Mouse (Mus musculus): ENCODE measurements around the gene Gfpt2. TPM values are rescaled to one million over a fixed set of nuclear protein-coding genes. Genes with fewer than 3 reads are reported as not detected.

The Gfpt2 gene
- polyA plus RNA-seq, 1 experiment from 2014 or later = 8.1 TPM

DNA sequence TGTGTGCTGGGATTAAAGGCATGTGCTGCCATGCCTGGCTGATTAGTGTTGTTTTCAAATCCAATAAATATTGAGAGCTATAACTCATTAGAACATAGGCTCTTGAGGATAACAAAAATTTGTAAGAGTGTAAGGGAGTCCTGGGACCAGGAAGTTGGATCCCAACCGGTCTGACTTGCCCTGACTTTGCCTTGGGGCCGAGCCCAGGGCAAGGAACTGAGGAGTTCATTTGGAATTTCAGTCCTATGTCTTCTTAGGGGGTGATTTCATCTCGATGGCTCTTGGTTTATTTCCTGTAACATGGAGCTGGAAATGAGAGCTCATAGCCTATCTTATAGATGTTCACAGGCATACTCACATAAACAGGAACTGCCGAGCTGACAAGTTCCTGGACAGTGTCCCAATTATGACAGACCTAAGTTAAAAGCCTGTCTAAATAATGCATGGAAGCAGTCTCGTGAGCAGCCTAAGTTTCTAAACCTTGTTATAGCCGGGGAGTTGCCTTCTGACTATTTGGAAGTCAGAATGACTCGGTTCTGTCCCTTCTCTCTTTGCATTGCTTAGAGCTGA is 35.3 kb downstream of the Gfpt2 start:
- Histone ChIP-seq H3K27me3 (replicated peaks) (no peaks in the 10 kb centered on the region), H3K27ac (no peak overlapping the region), H3K36me3 (peaks cover 12% of the 10 kb centered on the region; the same call in 1 of the 2 replicates), H3K4me1 (no peaks in the 10 kb centered on the region), H3K4me2 (replicated peaks) (no peak overlapping the region), H3K9me3 (no peaks in the 10 kb centered on the region), H3K4me3 (no peak overlapping the region), H3K9ac (no peak overlapping the region)
- no peak for ATAC-seq (ENCODE audit: low FRiP score, low read depth)
- 86% methylated on average over 7 of the region's 7 CpGs for WGBS

GRCm38 (mm10) chr11:49831980-49832379 is 38.0 kb downstream of the Gfpt2 start:
- Histone ChIP-seq H3K9me3 (no peaks in the 10 kb centered on the region), H3K9ac (no peak overlapping the region), H3K27ac (no peak overlapping the region), H3K27me3 (replicated peaks) (no peaks in the 10 kb centered on the region), H3K4me1 (no peaks in the 10 kb centered on the region), H3K36me3 (peaks cover 17% of the 10 kb centered on the region; the same call in 1 of the 2 replicates), H3K4me2 (replicated peaks) (no peak overlapping the region), H3K4me3 (no peak overlapping the region)
- no peak for ATAC-seq (ENCODE audit: low FRiP score, low read depth)
- WGBS = 80% methylated on average over 12 of the region's 12 CpGs

DNA sequence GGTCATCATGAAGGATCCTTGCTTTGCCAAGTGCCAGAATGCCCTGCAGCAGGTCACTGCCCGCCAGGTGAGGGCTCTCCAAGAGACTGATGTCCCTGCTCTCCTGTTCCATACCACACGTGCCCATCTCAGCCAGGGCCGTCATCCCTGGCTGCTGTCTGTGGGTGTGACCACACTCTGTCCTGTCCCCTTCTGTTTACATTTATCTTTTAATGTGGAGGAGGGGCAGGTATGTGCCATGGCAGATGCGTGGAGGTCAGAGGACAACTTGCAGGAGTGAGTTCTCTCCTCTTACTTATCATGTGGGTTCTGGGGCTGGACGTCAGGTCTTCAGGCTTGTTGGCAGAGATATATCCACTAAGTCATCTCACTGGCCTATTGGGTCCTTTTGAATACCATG is 39.0 kb downstream of the Gfpt2 start:
- no peaks in the 10 kb centered on the region for H3K9me3 ChIP-seq
- H3K9ac ChIP-seq = no peak overlapping the region
- WGBS = 87% methylated on average over 5 of the region's 5 CpGs
- no peak overlapping the region for H3K4me2 ChIP-seq (replicated peaks)
- no peaks in the 10 kb centered on the region for H3K27me3 ChIP-seq (replicated peaks)
- H3K36me3 ChIP-seq = peaks cover 17% of the 10 kb centered on the region; the same call in 1 of the 2 replicates
- H3K4me1 ChIP-seq = no peaks in the 10 kb centered on the region
- ATAC-seq (ENCODE audit: low FRiP score, low read depth) = no peak
- no peak overlapping the region for H3K4me3 ChIP-seq
- H3K27ac ChIP-seq = no peak overlapping the region

- H3K27me3 ChIP-seq (replicated peaks) = no peaks in the 10 kb centered on the region
- no peak overlapping the region for H3K27ac ChIP-seq
- peaks cover 17% of the 10 kb centered on the region; the same call in 1 of the 2 replicates for H3K36me3 ChIP-seq
- 91% methylated on average over 6 of the region's 6 CpGs for WGBS
- H3K9me3 ChIP-seq = no peaks in the 10 kb centered on the region
- ATAC-seq (ENCODE audit: low FRiP score, low read depth) = no peak
- H3K9ac ChIP-seq = no peak overlapping the region
- no peak overlapping the region for H3K4me2 ChIP-seq (replicated peaks)
- H3K4me3 ChIP-seq = no peak overlapping the region
- H3K4me1 ChIP-seq = no peaks in the 10 kb centered on the region
These were observed 40.3 kb downstream of the Gfpt2 start for GRCm38 (mm10) chr11:49834248-49834647.

DNA sequence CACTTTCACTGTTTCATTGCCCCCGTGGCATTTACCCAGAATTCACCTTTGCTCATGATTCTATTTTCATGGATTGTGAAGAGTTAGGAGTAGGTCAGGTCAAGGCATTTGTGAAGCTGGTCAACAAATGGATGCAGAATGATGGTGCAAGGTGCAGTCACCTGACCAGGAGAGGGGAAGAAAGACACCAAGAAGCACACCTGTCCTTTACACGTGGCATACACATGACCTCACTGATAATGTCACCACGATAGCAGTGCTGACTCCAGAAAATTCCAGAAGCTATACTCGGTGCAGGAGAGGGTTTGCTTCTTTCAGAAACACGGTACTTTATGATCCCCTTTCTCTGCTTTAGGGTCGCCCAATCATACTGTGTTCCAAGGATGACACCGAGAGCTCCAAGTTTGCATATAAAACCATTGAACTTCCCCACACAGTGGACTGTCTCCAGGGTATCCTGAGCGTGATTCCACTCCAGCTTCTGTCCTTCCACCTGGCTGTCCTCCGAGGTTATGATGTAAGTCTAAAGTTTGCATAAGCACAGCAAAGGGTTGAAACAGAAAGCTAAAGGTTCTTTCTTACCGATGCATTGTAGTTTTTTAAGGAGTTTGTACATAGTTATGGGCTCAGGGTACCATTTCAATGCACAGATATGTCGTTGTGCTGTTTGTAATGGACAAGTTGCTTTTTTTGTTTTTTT is 41.4 kb downstream of the Gfpt2 start:
- Histone ChIP-seq H3K27me3 (replicated peaks) (no peaks in the 10 kb centered on the region), H3K4me1 (no peaks in the 10 kb centered on the region), H3K27ac (no peak overlapping the region), H3K4me2 (replicated peaks) (no peak overlapping the region), H3K4me3 (no peak overlapping the region), H3K9ac (no peak overlapping the region), H3K36me3 (peaks cover 14% of the 10 kb centered on the region; the same call in 1 of the 2 replicates), H3K9me3 (no peaks in the 10 kb centered on the region)
- 93% methylated on average over 11 of the region's 11 CpGs for WGBS
- no peak for ATAC-seq (ENCODE audit: low FRiP score, low read depth)

DNA sequence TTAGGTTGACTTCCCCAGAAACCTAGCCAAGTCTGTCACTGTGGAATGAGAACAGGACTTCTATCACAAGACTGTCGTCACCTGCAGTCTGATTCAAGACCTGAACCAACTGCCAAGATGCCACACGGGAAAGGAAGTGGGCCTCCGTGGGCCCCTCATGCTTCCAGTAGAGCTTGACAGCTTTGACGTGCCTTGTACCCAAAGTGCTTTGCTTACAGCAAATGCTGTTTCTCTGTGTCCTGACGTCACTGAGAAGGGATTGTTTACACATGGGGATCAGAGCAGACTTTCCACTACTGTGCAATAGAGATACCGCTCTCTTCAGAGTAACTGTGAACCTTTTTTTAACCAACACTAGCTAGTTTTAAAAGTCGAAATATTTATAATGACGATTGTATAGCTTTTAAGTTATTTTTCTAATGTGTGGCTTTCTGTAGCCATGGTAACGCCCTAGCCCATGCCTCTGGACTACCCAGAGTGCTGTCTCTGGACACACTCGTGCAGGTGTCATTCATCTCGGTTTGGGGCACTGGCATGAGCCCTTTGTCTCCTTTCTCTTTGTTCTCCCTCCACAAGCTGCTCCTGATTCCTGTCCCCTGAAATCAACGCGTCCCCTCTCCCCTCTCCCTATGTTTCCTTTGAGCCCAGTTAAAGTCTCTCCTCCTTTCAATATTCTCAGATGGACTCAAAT is 43.9 kb downstream of the Gfpt2 start:
- no peaks in the 10 kb centered on the region for H3K27me3 ChIP-seq (replicated peaks)
- no peaks in the 10 kb centered on the region for H3K9me3 ChIP-seq
- ATAC-seq (ENCODE audit: low FRiP score, low read depth) = no peak
- 59% methylated on average over 13 of the region's 13 CpGs for WGBS
- no peaks in the 10 kb centered on the region for H3K4me1 ChIP-seq
- H3K4me3 ChIP-seq = no peak overlapping the region
- H3K4me2 ChIP-seq (replicated peaks) = no peak overlapping the region
- H3K36me3 ChIP-seq = peaks cover 12% of the 10 kb centered on the region; the same call in 1 of the 2 replicates
- no peak overlapping the region for H3K9ac ChIP-seq
- H3K27ac ChIP-seq = no peak overlapping the region

DNA sequence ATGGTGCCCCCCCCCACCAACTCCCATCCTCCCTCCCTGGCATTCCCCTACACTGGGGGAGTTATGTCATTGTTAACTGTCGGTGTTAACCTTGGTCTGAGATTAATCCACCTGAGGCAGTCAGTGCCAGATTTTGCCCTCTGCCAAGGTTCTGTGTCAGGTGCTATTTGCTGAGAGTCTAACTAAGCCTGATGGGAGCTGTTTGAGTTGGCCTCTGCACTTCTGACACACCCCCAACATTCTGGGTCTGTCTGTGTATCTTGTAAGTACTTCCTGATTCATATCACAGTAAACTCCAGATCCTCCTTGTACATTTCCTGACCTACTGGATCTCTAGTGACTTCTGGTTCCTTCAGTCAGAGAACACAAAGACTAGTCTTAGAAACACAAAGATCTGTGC is 46.7 kb downstream of the Gfpt2 start:
- Histone ChIP-seq H3K9ac (no peak overlapping the region), H3K9me3 (no peaks in the 10 kb centered on the region), H3K4me2 (replicated peaks) (no peak overlapping the region), H3K27me3 (replicated peaks) (no peaks in the 10 kb centered on the region), H3K4me3 (no peak overlapping the region), H3K4me1 (no peaks in the 10 kb centered on the region; the same call in 1 of the 2 replicates), H3K36me3 (no peaks in the 10 kb centered on the region; the same call in 1 of the 2 replicates), H3K27ac (no peak overlapping the region)
- no peak for ATAC-seq (ENCODE audit: low FRiP score, low read depth)
- 92% methylated on average over 1 of the region's 1 CpGs for WGBS

- no peaks in the 10 kb centered on the region for H3K27me3 ChIP-seq (replicated peaks)
- WGBS = 87% methylated on average over 1 of the region's 1 CpGs
- ATAC-seq (ENCODE audit: low FRiP score, low read depth) = no peak
- no peaks in the 10 kb centered on the region for H3K36me3 ChIP-seq
- H3K4me2 ChIP-seq (replicated peaks) = no peak overlapping the region
- no peak overlapping the region for H3K4me3 ChIP-seq
- no peaks in the 10 kb centered on the region for H3K9me3 ChIP-seq
- H3K9ac ChIP-seq = no peak overlapping the region
- no peak overlapping the region for H3K27ac ChIP-seq
- no peaks in the 10 kb centered on the region; the same call in 1 of the 2 replicates for H3K4me1 ChIP-seq
These were observed 47.9 kb downstream of the Gfpt2 start for GRCm38 (mm10) chr11:49841886-49842285.

GRCm38 (mm10) chr11:49842718-49843117 is 48.7 kb downstream of the Gfpt2 start:
- no peak overlapping the region for H3K4me3 ChIP-seq
- no peaks in the 10 kb centered on the region for H3K27me3 ChIP-seq (replicated peaks)
- ATAC-seq (ENCODE audit: low FRiP score, low read depth) = no peak
- H3K9ac ChIP-seq = no peak overlapping the region
- H3K4me2 ChIP-seq (replicated peaks) = no peak overlapping the region
- no peaks in the 10 kb centered on the region for H3K36me3 ChIP-seq
- WGBS = 59% methylated on average over 3 of the region's 3 CpGs
- H3K27ac ChIP-seq = no peak overlapping the region
- no peaks in the 10 kb centered on the region for H3K9me3 ChIP-seq
- H3K4me1 ChIP-seq = peaks cover 7% of the 10 kb centered on the region

GRCm38 (mm10) chr11:49844311-49844710 is 50.3 kb downstream of the Gfpt2 start:
- WGBS = 90% methylated on average over 10 of the region's 10 CpGs
- H3K4me3 ChIP-seq = no peak overlapping the region
- H3K9me3 ChIP-seq = no peaks in the 10 kb centered on the region

GRCm38 (mm10) chr11:49844969-49845368 is 51.0 kb downstream of the Gfpt2 start:
- Histone ChIP-seq H3K9me3 (no peaks in the 10 kb centered on the region), H3K4me1 (peaks cover 17% of the 10 kb centered on the region), H3K36me3 (no peaks in the 10 kb centered on the region; the same call in 1 of the 2 replicates), H3K4me3 (no peak overlapping the region), H3K4me2 (replicated peaks) (no peak overlapping the region), H3K27me3 (replicated peaks) (no peaks in the 10 kb centered on the region), H3K27ac (no peak overlapping the region), H3K9ac (no peak overlapping the region)
- 62% methylated on average over 3 of the region's 3 CpGs for WGBS
- no peak for ATAC-seq (ENCODE audit: low FRiP score, low read depth)

More at GRCm38 (mm10) chr11:49844311-49844710, 50.3 kb downstream of the Gfpt2 start:
- Histone ChIP-seq H3K4me1 (peaks cover 17% of the 10 kb centered on the region), H3K4me2 (replicated peaks) (no peak overlapping the region), H3K36me3 (no peaks in the 10 kb centered on the region), H3K9ac (no peak overlapping the region), H3K27ac (no peak overlapping the region), H3K27me3 (replicated peaks) (no peaks in the 10 kb centered on the region)
- no peak for ATAC-seq (ENCODE audit: low FRiP score, low read depth)

DNA sequence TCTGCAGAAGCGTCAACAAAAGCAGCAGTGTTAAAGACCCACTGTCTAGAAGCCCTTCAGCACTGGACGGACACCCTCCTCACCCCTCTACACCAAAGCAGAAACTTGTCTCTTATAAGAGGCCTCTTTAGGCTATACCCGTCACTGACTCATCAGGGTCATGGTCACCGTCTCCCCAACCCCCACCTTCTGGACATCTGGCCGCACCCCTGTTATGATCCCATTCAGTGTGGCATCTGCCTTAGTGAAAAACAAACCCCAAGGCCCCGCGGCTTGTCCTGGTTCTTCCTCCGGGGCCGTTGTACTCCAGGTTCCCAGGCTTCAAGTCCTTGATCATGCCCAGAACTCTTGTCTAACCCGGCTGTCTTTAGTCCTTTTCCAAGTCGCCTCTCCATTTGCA is 52.0 kb downstream of the Gfpt2 start:
- peak; percentile 5 for ATAC-seq (ENCODE audit: low FRiP score, low read depth)
- H3K27ac ChIP-seq = no peak overlapping the region
- 37% methylated on average over 11 of the region's 11 CpGs for WGBS
- H3K4me3 ChIP-seq = peak overlapping the region; percentile 91
- H3K27me3 ChIP-seq (replicated peaks) = no peaks in the 10 kb centered on the region
- peaks cover 3% of the 10 kb centered on the region; the same call in 1 of the 2 replicates for H3K36me3 ChIP-seq
- peak overlapping the region; percentile 80 for H3K4me2 ChIP-seq (replicated peaks)
- H3K4me1 ChIP-seq = peaks cover 17% of the 10 kb centered on the region
- H3K9me3 ChIP-seq = no peaks in the 10 kb centered on the region
- peak overlapping the region; percentile 92 for H3K9ac ChIP-seq
